Mouse (Mus musculus) heart, adult 2 months (tissue): ENCODE measurements at regions not wholly inside any gene's neighbourhood (a gene's known extent, or its start where the extent isn't known, plus 50 kb on each side); places are given as distances from the start of the nearest gene placed in this dataset.

Experiments used
- DNase-seq, 2 experiments: peaks; one replicate each; pipeline ENCODE4 v3.0.0; 2021
- H3K27ac ChIP-seq: fragments of 200-600 bp; 2 replicates; pipeline ENCODE4 v1.8.1; 2022
- H3K27me3 ChIP-seq: fragments of 200-500 bp; 2 replicates; pipeline ENCODE4 v1.6.1; 2012; ENCODE audit warnings: mild to moderate bottlenecking, low read length, inconsistent platforms, mixed read lengths; ENCODE audit not compliant: control insufficient read depth, insufficient read depth
- H3K36me3 ChIP-seq: fragments of 200-500 bp; 2 replicates; pipeline ENCODE4 v1.6.1; 2012; ENCODE audit warnings: low read length, inconsistent platforms; ENCODE audit not compliant: control insufficient read depth, insufficient read depth
- H3K4me1 ChIP-seq: fragments of 200-500 bp; 2 replicates; pipeline ENCODE4 v1.6.1; 2011; ENCODE audit warnings: low read length; ENCODE audit not compliant: control insufficient read depth, insufficient read depth
- H3K4me3 ChIP-seq: fragments of 200-600 bp; 2 replicates; pipeline ENCODE4 v1.8.1; 2022
- H3K79me2 ChIP-seq: fragments of 200-500 bp; replicated peaks from 2 replicates; pipeline ENCODE4 v1.6.1; 2012; ENCODE audit warnings: mild to moderate bottlenecking, inconsistent platforms, low read length, moderate library complexity, mixed read lengths; ENCODE audit not compliant: control insufficient read depth, insufficient read depth
- H3K9ac ChIP-seq: fragments of 200-500 bp; 2 replicates; pipeline ENCODE4 v1.6.1; 2012; ENCODE audit warnings: low read depth, mild to moderate bottlenecking, control low read depth, inconsistent platforms, low read length, mixed read lengths
- CTCF ChIP-seq: fragments of 200-600 bp; IDR thresholded peaks from 2 replicates; pipeline ENCODE4 v1.8.1; 2022; ENCODE audit warnings: antibody characterized with exemption, mild to moderate bottlenecking, moderate library complexity
- EP300 ChIP-seq: fragments of 200-500 bp; IDR thresholded peaks from 2 replicates; pipeline ENCODE4 v1.6.1; 2011; ENCODE audit warnings: low read depth, low read length, control low read depth; ENCODE audit not compliant: insufficient read depth
- POLR2A ChIP-seq: fragments of 200-500 bp; IDR thresholded peaks from 2 replicates; pipeline ENCODE4 v1.6.1; 2011; ENCODE audit warnings: mild to moderate bottlenecking, low read depth, low read length, control low read depth; ENCODE audit not compliant: insufficient read depth
- WGBS: fragments of 180-500 bp; shearing (Covaris S2); methylation state at CpG from one replicate; pipeline ENCODE4 v1.1.7; 2018; 5-methylcytosine and 5-hydroxymethylcytosine counted together
- intact Hi-C: fragments of 180-260 bp; cut with DNase I; formaldehyde crosslinking; loops from one replicate; pipeline ENCODE4 v1.15.1; 2025

GRCm38 (mm10) chr8:35020480-35020879 is 745.1 kb upstream of the Gm19410 start:
- no peak overlapping the region for H3K4me3 ChIP-seq
- no peaks in the 10 kb centered on the region for H3K4me1 ChIP-seq
- no peak for DNase-seq
- H3K36me3 ChIP-seq = no peaks in the 10 kb centered on the region
- no peaks in the 10 kb centered on the region for H3K79me2 ChIP-seq
- no peaks in the 10 kb centered on the region for H3K27me3 ChIP-seq
- intact Hi-C loops = no loop called here
- H3K27ac ChIP-seq = no peak overlapping the region
- H3K9ac ChIP-seq = no peak overlapping the region
- WGBS = 94% methylated on average over 8 of the region's 8 CpGs
- no peak for TF ChIP-seq CTCF
- TF ChIP-seq POLR2A = no peak
- no peak for TF ChIP-seq EP300

- intact Hi-C loops = no loop called here
These were observed 742.9 kb upstream of the Gm19410 start for GRCm38 (mm10) chr8:35022649-35023048.

GRCm38 (mm10) chr8:35047798-35048197 is 717.8 kb upstream of the Gm19410 start:
- H3K79me2 ChIP-seq = no peaks in the 10 kb centered on the region
- H3K36me3 ChIP-seq = no peaks in the 10 kb centered on the region
- no peak for DNase-seq
- WGBS = 78% methylated on average over 3 of the region's 3 CpGs
- H3K4me3 ChIP-seq = no peak overlapping the region
- no peaks in the 10 kb centered on the region for H3K27me3 ChIP-seq
- no peaks in the 10 kb centered on the region for H3K4me1 ChIP-seq
- TF ChIP-seq CTCF (no peak), POLR2A (no peak), EP300 (no peak)
- no peak overlapping the region for H3K27ac ChIP-seq
- intact Hi-C loops = no loop called here
- no peak overlapping the region for H3K9ac ChIP-seq

More at GRCm38 (mm10) chr8:35022649-35023048, 742.9 kb upstream of the Gm19410 start:
- H3K27ac ChIP-seq = no peak overlapping the region
- 25% methylated on average over 6 of the region's 6 CpGs for WGBS
- no peaks in the 10 kb centered on the region for H3K36me3 ChIP-seq
- no peaks in the 10 kb centered on the region for H3K79me2 ChIP-seq
- no peaks in the 10 kb centered on the region for H3K27me3 ChIP-seq
- no peak for DNase-seq
- no peaks in the 10 kb centered on the region for H3K4me1 ChIP-seq
- TF ChIP-seq POLR2A (no peak), EP300 (no peak), CTCF (no peak)
- no peak overlapping the region for H3K4me3 ChIP-seq
- H3K9ac ChIP-seq = no peak overlapping the region

DNA sequence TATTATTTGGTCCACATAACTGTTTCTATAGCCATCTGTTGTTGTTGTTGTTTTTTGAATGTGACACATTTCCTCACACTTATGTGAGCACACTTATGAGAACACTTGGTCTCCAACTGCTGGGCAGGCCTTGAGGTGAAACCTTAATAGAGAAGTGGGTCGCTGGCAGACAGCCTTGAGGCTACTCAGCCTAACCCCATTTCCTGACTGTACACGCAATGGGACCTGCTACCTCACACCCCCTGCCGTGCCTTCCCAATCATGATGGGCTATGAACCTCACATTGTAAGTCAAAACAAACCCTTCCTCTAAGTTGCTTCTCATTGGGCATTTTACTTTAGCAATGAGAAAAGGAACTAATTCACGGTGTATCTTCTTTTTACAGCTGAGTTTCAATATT is 712.1 kb upstream of the Gm19410 start:
- Histone ChIP-seq H3K27ac (no peak overlapping the region), H3K4me3 (no peak overlapping the region), H3K79me2 (no peaks in the 10 kb centered on the region), H3K27me3 (no peaks in the 10 kb centered on the region), H3K9ac (no peak overlapping the region), H3K4me1 (no peaks in the 10 kb centered on the region), H3K36me3 (no peaks in the 10 kb centered on the region)
- no peak for DNase-seq
- intact Hi-C loops = no loop called here
- whole genome bisulfite sequencing = 81% methylated on average over 4 of the region's 4 CpGs
- TF ChIP-seq POLR2A = no peak
- TF ChIP-seq CTCF = no peak
- TF ChIP-seq EP300 = no peak

GRCm38 (mm10) chr8:35061048-35061447 is 704.5 kb upstream of the Gm19410 start:
- H3K4me1 ChIP-seq = no peaks in the 10 kb centered on the region
- TF ChIP-seq CTCF = no peak
- no peak for TF ChIP-seq POLR2A
- no peak for TF ChIP-seq EP300
- intact Hi-C loops = no loop called here
- no peaks in the 10 kb centered on the region for H3K36me3 ChIP-seq
- 88% methylated on average over 5 of the region's 5 CpGs for WGBS
- no peak overlapping the region for H3K4me3 ChIP-seq
- no peak overlapping the region for H3K27ac ChIP-seq
- H3K9ac ChIP-seq = no peak overlapping the region
- no peaks in the 10 kb centered on the region for H3K27me3 ChIP-seq
- no peaks in the 10 kb centered on the region for H3K79me2 ChIP-seq
- no peak for DNase-seq

- intact Hi-C loops = loop anchor here (5.0 kb wide), 1 partner anchor 56 kb away; no protein-coding TSS in a partner anchor
- H3K36me3 ChIP-seq = no peaks in the 10 kb centered on the region
- H3K79me2 ChIP-seq = no peaks in the 10 kb centered on the region
- no peak overlapping the region for H3K9ac ChIP-seq
- no peaks in the 10 kb centered on the region for H3K4me1 ChIP-seq
- WGBS = 85% methylated on average over 2 of the region's 2 CpGs
- H3K4me3 ChIP-seq = no peak overlapping the region
- H3K27me3 ChIP-seq = no peaks in the 10 kb centered on the region
- TF ChIP-seq POLR2A = no peak
- no peak for TF ChIP-seq EP300
- TF ChIP-seq CTCF = no peak
- H3K27ac ChIP-seq = no peak overlapping the region
- peak in 1 of 2 experiments; percentile 7 for DNase-seq
These were observed 697.4 kb upstream of the Gm19410 start for GRCm38 (mm10) chr8:35068228-35068627.
